ENCODE assay signal across 14 mouse cellular contexts in the genomic region with DNA sequence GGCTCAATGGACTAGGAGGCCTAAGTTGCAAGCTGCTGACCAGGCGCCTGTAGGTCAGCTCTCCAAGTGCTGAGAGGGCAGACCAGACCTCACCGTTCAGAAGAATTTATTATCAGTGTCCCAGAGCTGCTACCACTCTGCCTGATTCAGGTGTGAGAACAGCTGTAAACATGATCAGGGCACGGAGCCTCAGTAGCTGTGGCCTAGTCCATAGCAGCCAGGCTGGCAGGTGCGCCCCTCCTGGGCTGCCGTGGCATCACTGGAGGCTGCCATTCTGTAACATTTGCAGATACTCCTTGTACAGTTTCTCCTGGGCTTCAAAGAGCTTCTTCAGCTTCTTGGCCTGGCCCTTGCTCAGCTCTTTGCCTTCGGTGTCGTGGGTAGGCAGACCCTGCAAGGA. TPM values are rescaled to one million over a fixed set of nuclear protein-coding genes. Genes with fewer than 3 reads are reported as not detected.
DNase-seq lines count a peak whose midpoint lies in the region; ATAC-seq and TF ChIP-seq lines count a peak whose summit lies in the region.
"Had no signal": no experiment of that assay in that cellular context is flagged by ENCODE, and none has a peak within 500 bp of the region (broad histone marks: within the 10 kb centered on the region; RNA-seq: fewer than 3 reads in every experiment).

No protein-coding gene starts in this region.

- no peak for TF ChIP-seq EP300 in liver, embryonic 14.5 days (IDR thresholded peaks at IDR 0.05; ENCODE audit: low read depth)

- H3K9ac ChIP-seq in liver, embryonic 14.5 days (replicated peaks), result no peak overlapping the region
- H3K9ac ChIP-seq in hindbrain, embryonic 14.5 days, result no peak overlapping the region
- no peak overlapping the region for H3K9ac ChIP-seq in midbrain, embryonic 15.5 days
- H3K9ac ChIP-seq: intestine, embryonic 15.5 days; limb, embryonic 12.5 days; stomach, embryonic 15.5 days had no signal

- H3K9me3 ChIP-seq in liver, embryonic 14.5 days (ENCODE audit: control insufficient read depth, low read length), result no peaks in the 10 kb centered on the region
- H3K9me3 ChIP-seq in hindbrain, embryonic 14.5 days (ENCODE audit: control insufficient read depth, low read length), result no peaks in the 10 kb centered on the region
- H3K9me3 ChIP-seq in midbrain, embryonic 15.5 days, result no peaks in the 10 kb centered on the region
- H3K9me3 ChIP-seq: embryonic facial prominence, embryonic 10.5 days; intestine, embryonic 15.5 days; limb, embryonic 12.5 days; stomach, embryonic 15.5 days had no signal

- no peak overlapping the region for H3K4me3 ChIP-seq in liver, embryonic 14.5 days (ENCODE audit: insufficient read depth in 1 of 2, low read depth in 2 of 2, low read length in 2 of 2)
- no peak overlapping the region for H3K4me3 ChIP-seq in hindbrain, embryonic 14.5 days (replicated peaks; ENCODE audit: low read length)
- H3K4me3 ChIP-seq in midbrain, embryonic 15.5 days, result no peak overlapping the region
- H3K4me3 ChIP-seq: embryonic facial prominence, embryonic 10.5 days; intestine, embryonic 15.5 days; limb, embryonic 12.5 days; stomach, embryonic 15.5 days had no signal

- 79% methylated on average over 7 of the region's 7 CpGs for WGBS in liver, embryonic 14.5 days (ENCODE audit: insufficient replicate concordance)
- 84% methylated on average over 7 of the region's 7 CpGs for WGBS in hindbrain, embryonic 14.5 days
- 92% methylated on average over 7 of the region's 7 CpGs for WGBS in midbrain, embryonic 15.5 days

- no peaks in the 10 kb centered on the region for H3K27me3 ChIP-seq in liver, embryonic 14.5 days (ENCODE audit: control insufficient read depth, insufficient read depth, low read length)
- H3K27me3 ChIP-seq in hindbrain, embryonic 14.5 days (ENCODE audit: control insufficient read depth, insufficient read depth, low read length), result no peaks in the 10 kb centered on the region
- no peaks in the 10 kb centered on the region for H3K27me3 ChIP-seq in midbrain, embryonic 15.5 days (replicated peaks)
- H3K27me3 ChIP-seq: intestine, embryonic 15.5 days; limb, embryonic 12.5 days; stomach, embryonic 15.5 days had no signal

- TF ChIP-seq CTCF in liver, embryonic 14.5 days (IDR thresholded peaks at IDR 0.05; ENCODE audit: low read depth), result peak; percentile 25; the same call in 1 of the 2 replicates

- peak; percentile 15 to 18 for DNase-seq in cerebellum, postnatal 10 days
- DNase-seq in cerebellum, adult 11 months, result no peak
- no peak for DNase-seq in liver, embryonic 14.5 days (ENCODE audit: low read depth in 3 of 3, low spot score in 3 of 3)
- no peak for DNase-seq in liver
- DNase-seq in hindbrain, embryonic 14.5 days (ENCODE audit: low spot score), result no peak
- no peak for DNase-seq in heart, adult 9 months (ENCODE audit: low spot score in 2 of 2)
- DNase-seq in cerebellum, adult 18-20 months, result no peak
- DNase-seq: cerebellum, adult 9-10 months had no signal

- no peaks in the 10 kb centered on the region for H3K4me1 ChIP-seq in liver, embryonic 14.5 days (replicated peaks; ENCODE audit: control insufficient read depth in 2 of 2, insufficient read depth in 2 of 2, low read length in 1 of 2)
- no peaks in the 10 kb centered on the region for H3K4me1 ChIP-seq in hindbrain, embryonic 14.5 days (replicated peaks; ENCODE audit: control insufficient read depth, insufficient read depth, low read length)
- no peaks in the 10 kb centered on the region for H3K4me1 ChIP-seq in midbrain, embryonic 15.5 days
- H3K4me1 ChIP-seq: embryonic facial prominence, embryonic 10.5 days; intestine, embryonic 15.5 days; limb, embryonic 12.5 days; stomach, embryonic 15.5 days had no signal

- no peak overlapping the region for H3K4me2 ChIP-seq in liver, embryonic 14.5 days (ENCODE audit: low read depth)
- H3K4me2 ChIP-seq in hindbrain, embryonic 14.5 days (replicated peaks), result no peak overlapping the region
- no peak overlapping the region for H3K4me2 ChIP-seq in midbrain, embryonic 15.5 days
- H3K4me2 ChIP-seq: intestine, embryonic 15.5 days; limb, embryonic 12.5 days; stomach, embryonic 15.5 days had no signal

- H3K36me3 ChIP-seq in liver, embryonic 14.5 days (replicated peaks; ENCODE audit: control insufficient read depth, insufficient read depth, low read depth), result peaks cover 80% of the 10 kb centered on the region
- peaks cover 84% of the 10 kb centered on the region for H3K36me3 ChIP-seq in hindbrain, embryonic 14.5 days (replicated peaks; ENCODE audit: control insufficient read depth, insufficient read depth)
- H3K36me3 ChIP-seq in midbrain, embryonic 15.5 days (replicated peaks), result peaks cover 46% of the 10 kb centered on the region; the same call in 1 of the 2 replicates

- ATAC-seq in liver, embryonic 14.5 days (ENCODE audit: insufficient read depth), result peak; percentile 40; the same call in 1 of the 2 replicates
- ATAC-seq in hindbrain, embryonic 14.5 days (ENCODE audit: low FRiP score), result peak; percentile 31; the same call in 1 of the 2 replicates
- ATAC-seq in midbrain, embryonic 15.5 days (replicated peaks), result no peak
- ATAC-seq: intestine, embryonic 15.5 days had no signal

- H3K27ac ChIP-seq in liver, embryonic 14.5 days, result no peak overlapping the region
- peak overlapping the region; percentile 52 for H3K27ac ChIP-seq in hindbrain, embryonic 14.5 days
- H3K27ac ChIP-seq in midbrain, embryonic 15.5 days, result peak overlapping the region; percentile 44; the same call in 1 of the 2 replicates
- H3K27ac ChIP-seq: embryonic facial prominence, embryonic 10.5 days; intestine, embryonic 15.5 days; limb, embryonic 12.5 days; stomach, embryonic 15.5 days had no signal

RNA-seq across cellular contexts. Expression of gene Nap1l4, which starts 8.7 kb away (rescaled TPM):
- polyA plus RNA-seq in liver, embryonic 14.5 days (2012; rRNA removed), result 41.3 and 54.3 TPM in 2 replicates
- 33.7 and 39.4 TPM in 2 replicates for polyA plus RNA-seq in liver, embryonic 14.5 days (2014; fragmentation: Nextera tagmentation; extraction: Ambion mirVana)
- polyA plus RNA-seq in hindbrain, embryonic 14.5 days (2014; fragmentation: Nextera tagmentation; extraction: Ambion mirVana), result 151 and 170 TPM in 2 replicates
- polyA plus RNA-seq in midbrain, embryonic 15.5 days (2015; fragmentation: Nextera tagmentation; extraction: Ambion mirVana), result 344 and 348 TPM in 2 replicates

RNA-seq across cellular contexts. Expression of gene Cars, which starts 42.3 kb away (rescaled TPM):
- 18.1 and 35.7 TPM in 2 replicates for polyA plus RNA-seq in liver, embryonic 14.5 days (2012; rRNA removed)
- 41.4 and 42.7 TPM in 2 replicates for polyA plus RNA-seq in liver, embryonic 14.5 days (2014; fragmentation: Nextera tagmentation; extraction: Ambion mirVana)
- 62.4 and 70.5 TPM in 2 replicates for polyA plus RNA-seq in hindbrain, embryonic 14.5 days (2014; fragmentation: Nextera tagmentation; extraction: Ambion mirVana)
- 74.1 and 75.8 TPM in 2 replicates for polyA plus RNA-seq in midbrain, embryonic 15.5 days (2015; fragmentation: Nextera tagmentation; extraction: Ambion mirVana)

RNA-seq across cellular contexts. Expression of gene Phlda2, which starts 54.7 kb away (rescaled TPM):
- 18.2 and 31.2 TPM in 2 replicates for polyA plus RNA-seq in liver, embryonic 14.5 days (2012; rRNA removed)
- 19.3 and 23.2 TPM in 2 replicates for polyA plus RNA-seq in liver, embryonic 14.5 days (2014; fragmentation: Nextera tagmentation; extraction: Ambion mirVana)
- 0.57 and 0.87 TPM in 2 replicates for polyA plus RNA-seq in hindbrain, embryonic 14.5 days (2014; fragmentation: Nextera tagmentation; extraction: Ambion mirVana)
- polyA plus RNA-seq in midbrain, embryonic 15.5 days (2015; fragmentation: Nextera tagmentation; extraction: Ambion mirVana), result 0.51 and 0.66 TPM in 2 replicates
- polyA plus RNA-seq: heart, postnatal 0 days had no signal

Comparison
In these comparisons a context has a peak if more than half of its experiments do, and no peak if none do; other contexts are left out.
1. DNase-seq: peak in cerebellum, postnatal 10 days (2 of 2); none in cerebellum, adult 11 months (single experiment), liver, embryonic 14.5 days (0 of 3), liver (single experiment), hindbrain, embryonic 14.5 days (single experiment), heart, adult 9 months (0 of 2) and cerebellum, adult 18-20 months (0 of 2).
2. RNA of gene Phlda2, which starts 54.7 kb away (polyA plus RNA-seq): 18.2 to 31.2 TPM in liver, embryonic 14.5 days; 0.57 to 0.87 TPM in hindbrain, embryonic 14.5 days and 0.51 to 0.66 TPM in midbrain, embryonic 15.5 days; every median in the first group is over 10 times any median in the second.